Mouse (Mus musculus): ENCODE results near the gene Ezh2.
"Not testable (repeated sequence)": the region's sequence is repeated elsewhere in the genome, so short reads cannot be mapped to it uniquely, and the experiment has no call there.

The Ezh2 gene

DNA sequence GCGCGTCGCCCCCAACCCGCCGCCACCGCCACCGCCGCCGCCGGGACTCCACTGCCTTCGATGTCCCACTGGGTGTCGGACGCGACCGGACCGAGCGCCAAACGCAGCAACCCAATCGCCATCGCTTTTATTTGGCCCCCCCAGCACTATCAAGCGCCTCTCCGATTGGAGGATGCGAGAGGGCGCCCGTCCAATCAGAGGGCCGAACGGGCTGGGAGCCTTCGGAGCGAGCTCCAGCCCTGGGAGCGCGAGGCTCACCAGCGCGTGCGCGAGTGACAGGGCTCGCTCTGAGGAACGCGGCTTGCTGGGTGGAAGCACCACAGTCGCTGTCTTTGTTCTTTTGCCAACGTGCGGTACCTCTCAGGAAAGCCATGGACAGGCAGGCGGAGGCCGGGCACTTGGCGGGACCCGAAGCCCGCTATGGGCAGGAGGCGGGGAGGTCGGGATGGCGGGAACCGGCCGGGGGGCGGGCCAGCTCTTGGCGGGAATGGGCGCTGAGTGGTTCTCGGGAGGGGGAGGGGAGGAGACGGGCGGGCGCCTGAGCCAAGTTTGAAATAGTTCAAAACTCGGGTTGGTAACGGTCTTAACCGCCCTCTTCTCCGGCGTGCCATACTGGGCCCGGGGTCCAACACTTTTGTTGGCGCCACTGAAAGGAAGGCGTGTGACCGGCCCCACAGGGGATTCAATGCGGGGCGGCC lies at the start of gene Ezh2:
Ezh2 (minus strand) TSS at position 416 of the 698 bp plus-strand sequence.
- peak; percentile 98 for DNase-seq

- DNase-seq: no peak
Observed at GRCm38 (mm10) chr6:47636527-47637076, 41.5 kb upstream of the Ezh2 start.

- no peak for DNase-seq
Observed at GRCm38 (mm10) chr6:47635995-47636526, 40.9 kb upstream of the Ezh2 start.

DNA sequence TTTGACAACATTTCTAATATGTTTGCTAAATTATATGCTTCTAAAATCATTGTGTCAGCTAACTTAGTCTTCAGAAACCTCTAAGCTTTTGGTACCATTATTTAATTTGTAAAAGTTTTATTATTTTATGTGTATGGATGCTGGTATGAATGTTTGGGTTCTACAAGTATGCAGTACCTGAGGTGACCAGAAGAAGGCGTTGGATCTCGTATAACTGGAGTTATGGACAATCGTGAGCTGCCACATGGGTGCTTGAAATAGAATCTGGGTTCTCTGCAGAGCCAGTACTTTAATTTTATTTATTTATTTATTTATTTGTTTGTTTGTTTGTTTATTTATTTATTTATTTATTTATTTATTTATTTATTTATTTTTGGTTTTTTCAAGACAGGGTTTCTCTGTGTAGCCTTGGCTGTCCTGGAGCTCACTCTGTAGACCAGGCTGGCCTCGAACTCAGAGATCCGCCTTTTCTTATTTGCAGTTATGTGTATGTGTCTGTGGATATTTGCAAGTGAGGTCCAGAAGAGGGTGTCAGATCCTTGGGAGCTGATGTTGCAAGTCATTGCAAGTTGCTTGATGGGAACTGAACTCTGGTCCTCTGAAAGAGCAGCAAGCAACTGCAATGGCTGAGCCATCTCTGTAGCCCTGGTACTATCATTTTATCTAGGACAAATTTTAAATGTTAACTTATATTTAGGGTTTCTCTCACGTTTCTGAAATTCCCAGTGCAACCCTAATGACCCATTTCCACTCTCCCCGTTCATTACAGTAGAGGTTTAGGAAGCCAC lies 40.3 kb upstream of the Ezh2 start:
- no peak for DNase-seq

- no peak for DNase-seq
Observed at GRCm38 (mm10) chr6:47633467-47633866, 38.3 kb upstream of the Ezh2 start.

GRCm38 (mm10) chr6:47630061-47630460 lies 34.9 kb upstream of the Ezh2 start:
- not testable (repeated sequence) for DNase-seq

GRCm38 (mm10) chr6:47627978-47628377 lies 32.8 kb upstream of the Ezh2 start:
- DNase-seq: no peak

DNA sequence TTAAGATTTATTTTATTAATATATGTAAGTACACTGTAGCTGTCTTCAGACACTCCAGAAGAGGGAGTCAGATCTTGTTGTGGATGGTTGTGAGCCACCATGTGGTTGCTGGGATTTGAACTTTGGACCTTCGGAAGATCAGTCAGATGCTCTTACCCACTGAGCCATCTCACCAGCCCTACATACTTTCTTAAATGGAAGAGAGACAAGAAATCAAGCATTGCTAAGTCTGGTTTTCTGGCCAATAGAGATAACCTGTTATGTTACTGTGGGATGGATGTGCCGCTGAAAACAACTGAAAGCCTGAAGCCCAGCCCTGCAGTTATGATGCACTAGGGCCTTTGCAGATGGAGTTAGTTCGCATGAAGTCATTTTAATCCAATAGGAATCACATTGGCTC lies 31.8 kb upstream of the Ezh2 start:
- DNase-seq: not testable (repeated sequence)

DNA sequence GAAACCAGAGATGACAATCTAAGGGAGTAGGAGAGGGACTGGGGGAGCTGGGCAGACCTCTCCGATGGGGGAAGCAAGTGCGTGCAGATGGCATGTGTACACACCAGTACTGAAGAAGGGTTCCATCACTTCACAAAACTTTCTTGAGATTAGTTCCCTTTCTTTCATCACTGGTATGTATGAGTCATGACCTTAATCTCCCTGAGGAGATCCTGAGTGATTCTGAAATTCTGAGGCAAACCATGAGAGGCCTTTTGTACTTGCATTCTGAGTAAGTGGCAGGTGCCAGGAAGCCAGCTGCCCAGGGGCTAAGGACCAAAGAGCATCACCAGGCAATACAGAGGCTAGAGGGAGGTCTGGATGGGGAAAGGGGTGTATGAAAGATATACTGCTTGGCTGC lies 25.9 kb upstream of the Ezh2 start:
- no peak for DNase-seq

DNA sequence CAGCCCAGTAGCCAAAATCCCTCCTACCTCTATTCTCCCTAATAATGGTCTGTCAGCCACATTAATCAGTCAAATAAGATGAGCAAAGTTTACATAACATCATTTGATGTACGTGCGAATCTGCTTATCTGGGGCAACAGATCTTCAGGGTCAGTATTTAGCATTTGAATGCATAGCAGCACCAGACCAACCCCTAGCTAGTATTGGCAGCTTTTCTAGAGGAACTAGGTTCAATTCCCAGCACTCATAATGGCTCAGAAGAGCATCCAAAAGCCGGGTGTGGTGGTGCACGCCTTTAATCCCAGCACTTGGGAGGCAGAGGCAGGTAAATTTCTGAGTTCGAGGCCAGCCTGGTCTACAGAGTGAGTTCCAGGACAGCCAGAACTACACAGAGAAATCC lies 13.2 kb upstream of the Ezh2 start:
- not testable (repeated sequence) for DNase-seq

GRCm38 (mm10) chr6:47601931-47602330 lies 6.8 kb upstream of the Ezh2 start:
- no peak for DNase-seq

DNA sequence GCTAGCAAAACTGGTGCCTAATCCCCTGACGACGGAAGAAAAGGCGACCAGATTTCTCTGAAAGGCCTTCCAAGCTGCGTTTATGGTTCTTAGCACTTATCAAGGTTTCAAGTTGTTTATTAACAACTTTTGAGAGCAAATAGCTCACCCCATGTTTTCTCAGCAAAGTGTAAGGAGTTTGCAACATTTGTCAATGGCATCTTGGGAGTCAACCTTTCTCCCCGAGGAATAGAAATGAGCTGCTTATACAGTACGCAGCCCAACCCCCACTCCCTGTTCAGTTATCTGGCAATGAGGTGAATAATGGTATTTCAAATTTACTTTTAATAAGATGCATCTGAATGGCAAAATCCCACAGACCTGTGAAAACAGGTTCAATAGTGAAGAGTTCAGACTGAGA lies 555 bp upstream of the Ezh2 start:
- DNase-seq: peak; percentile 16 to 26

DNA sequence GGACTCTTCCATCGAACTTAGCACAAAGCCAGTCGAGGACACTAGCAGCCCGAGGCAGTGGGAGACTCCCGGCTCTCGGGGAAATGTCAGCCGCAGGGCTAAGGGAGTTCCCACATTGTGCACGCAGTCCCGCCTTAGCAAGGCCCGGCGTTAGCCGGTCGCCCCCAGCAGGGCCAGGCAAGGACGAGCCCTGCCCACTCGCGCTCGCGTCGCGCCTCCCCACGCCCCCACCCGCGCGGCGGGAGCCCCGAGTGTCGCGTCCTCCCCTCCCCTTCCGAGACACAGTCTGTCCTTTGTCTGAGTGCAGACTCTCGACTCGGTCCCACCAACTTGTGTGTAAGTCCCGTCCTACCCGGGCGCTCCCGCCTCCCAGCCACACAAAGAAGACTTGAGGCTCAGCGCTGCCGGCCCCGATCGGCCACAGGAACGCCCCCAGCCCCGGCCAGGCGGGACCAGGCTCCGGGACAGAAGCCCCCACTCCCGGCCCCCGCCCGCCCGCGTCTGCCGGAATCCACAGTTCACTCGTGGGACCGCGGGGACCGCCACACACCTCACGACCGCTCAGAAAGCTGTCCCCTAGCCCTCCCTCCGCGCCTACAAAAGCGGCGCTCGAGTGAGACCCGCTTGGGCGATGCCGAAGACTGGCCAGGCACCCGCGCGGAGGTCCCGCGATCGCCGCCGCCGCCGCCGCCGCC lies 853 bp downstream of the Ezh2 start:
- DNase-seq: peak; percentile 70 to 77

GRCm38 (mm10) chr6:47593590-47593989 lies 1.6 kb downstream of the Ezh2 start:
- DNase-seq: no peak

DNA sequence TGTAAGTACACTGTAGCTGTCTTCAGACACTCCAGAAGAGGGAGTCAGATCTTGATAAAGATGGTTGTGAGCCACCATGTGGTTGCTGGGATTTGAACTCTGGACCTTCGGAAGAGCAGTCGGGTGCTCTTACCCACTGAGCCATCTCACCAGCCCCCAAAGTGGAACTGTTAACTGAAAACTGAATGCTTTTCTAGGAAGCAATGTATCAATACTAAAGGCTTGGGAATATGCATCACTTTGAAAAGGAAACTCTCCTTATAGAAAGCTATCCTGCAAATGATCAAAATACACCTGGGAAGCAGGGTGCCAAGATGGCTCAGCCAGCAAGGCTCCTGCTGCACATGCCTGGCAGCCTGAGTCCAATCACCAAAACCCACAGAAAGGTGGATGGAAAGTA lies 7.8 kb downstream of the Ezh2 start:
- not testable (repeated sequence) for DNase-seq

GRCm38 (mm10) chr6:47572887-47573286 lies 22.3 kb downstream of the Ezh2 start:
- no peak for DNase-seq

DNA sequence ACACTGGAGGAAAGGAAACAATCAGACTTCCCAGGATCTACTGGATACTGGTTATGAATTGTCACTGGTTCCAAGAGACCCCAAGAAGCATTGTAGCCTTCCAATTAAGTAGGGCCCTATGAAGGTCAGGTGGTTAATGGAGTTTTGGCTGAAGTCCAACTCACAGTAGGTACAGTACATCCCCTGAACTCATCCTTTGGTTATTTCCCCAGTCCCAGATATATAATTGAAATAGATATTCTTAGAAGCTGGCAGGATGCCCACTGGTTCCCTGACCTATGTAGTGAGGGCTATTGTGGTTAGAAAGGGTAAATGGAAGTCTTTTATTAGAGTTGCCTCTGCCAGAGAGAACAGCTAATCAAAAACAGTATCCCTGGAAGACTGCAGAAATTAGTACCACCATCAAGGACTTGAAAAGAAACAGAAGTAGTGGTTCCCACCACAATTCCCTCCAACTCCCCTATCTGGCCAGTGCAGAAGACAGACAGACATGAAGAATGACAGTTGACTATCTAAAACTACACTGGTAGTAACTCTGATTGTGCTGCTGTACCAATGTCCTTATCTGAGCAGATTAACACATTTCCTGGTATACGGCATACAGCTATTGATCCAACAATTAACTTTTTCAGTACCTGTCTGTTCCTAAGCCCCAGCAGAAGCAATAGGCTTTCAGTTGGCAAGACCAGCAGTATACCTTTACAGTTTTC lies 29.7 kb downstream of the Ezh2 start:
- DNase-seq: no peak

- DNase-seq: peak in 1 of 2 experiments; percentile 7
Observed at GRCm38 (mm10) chr6:47561426-47561825, 33.7 kb downstream of the Ezh2 start.

DNA sequence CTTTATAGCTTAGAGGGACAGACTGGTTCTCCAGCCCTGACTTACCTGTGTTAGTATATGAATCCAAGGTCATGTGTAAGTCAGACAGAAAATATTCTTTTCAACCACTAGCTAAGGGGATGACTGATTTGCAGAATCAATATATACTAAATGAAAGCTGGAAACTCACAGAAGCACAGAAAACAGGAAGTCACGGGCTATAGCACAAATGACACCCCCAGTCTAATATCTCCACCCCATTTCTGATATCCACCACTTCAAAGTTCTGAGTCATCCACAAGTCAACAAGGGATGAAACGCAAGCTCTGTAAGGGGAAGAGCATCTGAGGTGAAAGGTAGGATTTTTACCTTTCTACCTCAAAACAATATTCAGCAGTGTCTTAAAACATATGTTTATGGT lies 34.3 kb downstream of the Ezh2 start:
- DNase-seq: no peak

GRCm38 (mm10) chr6:47560407-47560806 lies 34.7 kb downstream of the Ezh2 start:
- DNase-seq: no peak

GRCm38 (mm10) chr6:47559287-47559686 lies 35.9 kb downstream of the Ezh2 start:
- DNase-seq: no peak

DNA sequence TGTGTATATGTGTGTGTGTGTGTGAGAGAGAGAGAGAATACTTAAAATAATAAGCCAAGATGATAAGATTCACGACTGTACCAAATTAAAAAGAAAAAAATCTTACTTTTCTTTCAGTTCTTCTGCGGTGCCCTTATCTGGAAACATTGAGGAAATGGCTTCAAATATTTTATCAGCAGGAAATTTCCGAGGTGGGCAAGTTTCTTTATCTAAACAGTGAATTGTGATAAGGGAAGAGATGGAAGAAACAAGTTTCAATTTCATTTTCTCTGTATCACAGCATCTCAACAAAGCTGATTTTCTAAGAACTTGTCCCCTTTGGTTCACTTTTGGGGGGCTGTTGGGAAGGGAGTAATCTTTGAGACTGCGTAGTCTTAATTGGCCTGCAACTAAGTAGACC lies 42.9 kb downstream of the Ezh2 start:
- no peak for DNase-seq

Measured in cerebellum, adult 18-20 months (tissue).